ENCODE assay signal across 12 mouse cellular contexts in the genomic region with DNA sequence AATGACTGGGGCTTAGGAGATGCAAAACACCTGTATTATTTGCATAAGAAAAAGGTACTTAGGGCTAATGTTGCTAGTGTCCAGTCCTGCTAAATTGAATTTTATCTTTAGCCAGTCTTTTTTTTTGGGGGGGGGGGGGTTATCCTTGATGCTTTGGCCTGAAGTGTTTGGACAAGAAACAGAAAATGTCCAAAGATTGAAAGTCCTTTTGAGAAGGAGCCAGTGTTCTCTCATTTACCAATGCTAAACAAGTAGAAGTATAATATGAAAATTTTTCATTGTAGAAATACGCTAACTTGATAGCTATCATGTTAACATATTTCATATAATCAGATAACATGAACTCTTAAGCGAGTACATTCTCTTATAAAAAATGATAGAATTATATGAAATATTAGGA.
A peak's percentile ranks its signal among the peaks of the same experiment; 100 is the strongest.
DNase-seq lines count a peak whose midpoint lies in the region; ATAC-seq and TF ChIP-seq lines count a peak whose summit lies in the region.
"Had no signal": no experiment of that assay in that cellular context is flagged by ENCODE, and none has a peak within 500 bp of the region (broad histone marks: within the 10 kb centered on the region; RNA-seq: fewer than 3 reads in every experiment).

No protein-coding gene starts in this region.

- no peak overlapping the region for H3K27ac ChIP-seq in kidney, embryonic 15.5 days
- H3K27ac ChIP-seq in embryonic facial prominence, embryonic 11.5 days (replicated peaks; ENCODE audit: low read depth, low read length), result no peak overlapping the region
- no peak overlapping the region for H3K27ac ChIP-seq in hindbrain, postnatal 0 days
- H3K27ac ChIP-seq in midbrain, embryonic 14.5 days (replicated peaks; ENCODE audit: low read depth, low read length), result no peak overlapping the region
- no peak overlapping the region for H3K27ac ChIP-seq in thymus, adult 2 months (ENCODE audit: control insufficient read depth, insufficient read depth, low read length)

- no peak for TF ChIP-seq CTCF in hindbrain, postnatal 0 days (IDR thresholded peaks at IDR 0.05; ENCODE audit: low read depth)
- TF ChIP-seq CTCF in thymus, adult 2 months (IDR thresholded peaks at IDR 0.05; ENCODE audit: borderline replicate concordance, control insufficient read depth, extremely low read depth, insufficient read depth, low read length, poor library complexity), result no peak

- H3K27me3 ChIP-seq in kidney, embryonic 15.5 days, result no peaks in the 10 kb centered on the region
- H3K27me3 ChIP-seq in embryonic facial prominence, embryonic 11.5 days (ENCODE audit: control insufficient read depth, insufficient read depth, low read length), result no peaks in the 10 kb centered on the region
- no peaks in the 10 kb centered on the region for H3K27me3 ChIP-seq in hindbrain, postnatal 0 days (ENCODE audit: insufficient read depth, low read length)
- H3K27me3 ChIP-seq in midbrain, embryonic 14.5 days (ENCODE audit: control insufficient read depth, insufficient read depth, low read length), result no peaks in the 10 kb centered on the region
- H3K27me3 ChIP-seq in thymus, adult 2 months (ENCODE audit: control insufficient read depth, insufficient read depth, low read length), result no peaks in the 10 kb centered on the region
- H3K27me3 ChIP-seq: Patski had no signal

- DNase-seq in kidney, postnatal 36 days, result no peak
- DNase-seq in embryonic facial prominence, embryonic 11.5 days (ENCODE audit: low spot score), result no peak
- no peak for DNase-seq in hindbrain, postnatal 0 days (ENCODE audit: low spot score)
- no peak for DNase-seq in midbrain, embryonic 14.5 days
- no peak for DNase-seq in layer of hippocampus, adult 9-10 months (ENCODE audit: low spot score)
- DNase-seq in thymus, adult 2 months, result no peak
- no peak for DNase-seq in frontal cortex, postnatal 25 days (ENCODE audit: low spot score in 2 of 2)
- DNase-seq: cerebellum, postnatal 36 days; layer of hippocampus, adult 9-11 months; right cerebral cortex, adult 18-20 months had no signal

- ATAC-seq in kidney, embryonic 15.5 days (replicated peaks; ENCODE audit: low FRiP score), result no peak
- no peak for ATAC-seq in embryonic facial prominence, embryonic 11.5 days (replicated peaks; ENCODE audit: insufficient number of reproducible peaks, low FRiP score, low TSS enrichment, low read depth)
- ATAC-seq in hindbrain, postnatal 0 days, result no peak
- no peak for ATAC-seq in midbrain, embryonic 14.5 days (ENCODE audit: low FRiP score, low TSS enrichment)
- ATAC-seq: Patski had no signal

- H3K9me3 ChIP-seq in kidney, embryonic 15.5 days (replicated peaks), result no peaks in the 10 kb centered on the region
- no peaks in the 10 kb centered on the region for H3K9me3 ChIP-seq in embryonic facial prominence, embryonic 11.5 days (replicated peaks; ENCODE audit: control insufficient read depth, low read length)
- no peaks in the 10 kb centered on the region for H3K9me3 ChIP-seq in hindbrain, postnatal 0 days (ENCODE audit: low read length)
- no peaks in the 10 kb centered on the region for H3K9me3 ChIP-seq in midbrain, embryonic 14.5 days (ENCODE audit: control insufficient read depth, low read length)

- peaks cover 21% of the 10 kb centered on the region for H3K4me1 ChIP-seq in kidney, embryonic 15.5 days
- H3K4me1 ChIP-seq in embryonic facial prominence, embryonic 11.5 days (ENCODE audit: control insufficient read depth, insufficient read depth, low read length), result no peaks in the 10 kb centered on the region
- peaks cover 16% of the 10 kb centered on the region for H3K4me1 ChIP-seq in hindbrain, postnatal 0 days (ENCODE audit: insufficient read depth, low read length)
- peaks cover 20% of the 10 kb centered on the region for H3K4me1 ChIP-seq in midbrain, embryonic 14.5 days (ENCODE audit: control insufficient read depth, insufficient read depth, low read length)
- peaks cover 5% of the 10 kb centered on the region for H3K4me1 ChIP-seq in thymus, adult 2 months (replicated peaks; ENCODE audit: control insufficient read depth, insufficient read depth, low read length)

- peak overlapping the region; percentile 57 for H3K4me2 ChIP-seq in kidney, embryonic 15.5 days
- H3K4me2 ChIP-seq in embryonic facial prominence, embryonic 11.5 days (ENCODE audit: low read depth, low read length), result peak overlapping the region; percentile 49
- H3K4me2 ChIP-seq in hindbrain, postnatal 0 days (ENCODE audit: low read depth, low read length), result peak overlapping the region; percentile 72
- H3K4me2 ChIP-seq in midbrain, embryonic 14.5 days (ENCODE audit: low read length), result peak overlapping the region; percentile 60

- WGBS in kidney, embryonic 15.5 days, result 76% methylated on average over 2 of the region's 2 CpGs
- WGBS in embryonic facial prominence, embryonic 11.5 days, result 83% methylated on average over 2 of the region's 2 CpGs
- 84% methylated on average over 2 of the region's 2 CpGs for whole genome bisulfite sequencing in hindbrain, postnatal 0 days
- 89% methylated on average over 2 of the region's 2 CpGs for WGBS in midbrain, embryonic 14.5 days
- 67% methylated on average over 2 of the region's 2 CpGs for WGBS in thymus, adult 2 months

- no peak for TF ChIP-seq POLR2A in thymus, adult 2 months (IDR thresholded peaks at IDR 0.05; ENCODE audit: control insufficient read depth, extremely low read depth, insufficient read depth, low read length, poor library complexity)

- no peak overlapping the region for H3K9ac ChIP-seq in kidney, embryonic 15.5 days
- H3K9ac ChIP-seq in embryonic facial prominence, embryonic 11.5 days (replicated peaks; ENCODE audit: low read length), result no peak overlapping the region
- H3K9ac ChIP-seq in hindbrain, postnatal 0 days (replicated peaks; ENCODE audit: low read length), result 0 out of 2 replicates have a peak overlapping the region, but pooled peaks have one; percentile 28
- no peak overlapping the region for H3K9ac ChIP-seq in midbrain, embryonic 14.5 days (replicated peaks; ENCODE audit: low read length)

- H3K36me3 ChIP-seq in kidney, embryonic 15.5 days, result peaks cover 14% of the 10 kb centered on the region; the same call in 1 of the 2 replicates
- H3K36me3 ChIP-seq in embryonic facial prominence, embryonic 11.5 days (replicated peaks; ENCODE audit: control insufficient read depth, insufficient read depth, low read depth, low read length), result peaks cover 3% of the 10 kb centered on the region
- no peaks in the 10 kb centered on the region for H3K36me3 ChIP-seq in hindbrain, postnatal 0 days (ENCODE audit: insufficient read depth, low read length)
- 0 out of 2 replicates have a peak, but pooled peaks cover 4% of the 10 kb centered on the region for H3K36me3 ChIP-seq in midbrain, embryonic 14.5 days (ENCODE audit: control insufficient read depth, insufficient read depth, low read length)
- H3K36me3 ChIP-seq in thymus, adult 2 months (ENCODE audit: control insufficient read depth, insufficient read depth, low read length), result peaks cover 5% of the 10 kb centered on the region; the same call in 1 of the 2 replicates

- peak overlapping the region; percentile 46 for H3K4me3 ChIP-seq in kidney, embryonic 15.5 days (replicated peaks)
- peak overlapping the region; percentile 48; the same call in 1 of the 2 replicates for H3K4me3 ChIP-seq in embryonic facial prominence, embryonic 11.5 days (ENCODE audit: low read depth, low read length)
- peak overlapping the region; percentile 48 for H3K4me3 ChIP-seq in hindbrain, postnatal 0 days (ENCODE audit: low read length)
- 0 out of 2 replicates have a peak overlapping the region, but pooled peaks have one; percentile 17 for H3K4me3 ChIP-seq in midbrain, embryonic 14.5 days (replicated peaks; ENCODE audit: low read depth, low read length)
- no peak overlapping the region for H3K4me3 ChIP-seq in thymus, adult 2 months (ENCODE audit: control insufficient read depth, insufficient read depth, low read length)
